Mouse (Mus musculus) liver, adult 2 months (tissue): ENCODE data around the gene Rdh16. TPM values are rescaled to one million over a fixed set of nuclear protein-coding genes. Genes with fewer than 3 reads are reported as not detected.
"Not testable (repeated sequence)": the region's sequence is repeated elsewhere in the genome, so short reads cannot be mapped to it uniquely, and the experiment has no call there.

Experiments used
- DNase-seq: peaks from one replicate; pipeline ENCODE4 v3.0.0-alpha.2; 2011; ENCODE audit warnings: low read depth, low spot score; ENCODE audit errors: extremely low read depth
- H3K27ac ChIP-seq: fragments of 200-500 bp; replicated peaks from 2 replicates; pipeline ENCODE4 v1.5.1; 2012; ENCODE audit warnings: low read depth, mild to moderate bottlenecking, control low read depth, inconsistent platforms, low read length; ENCODE audit not compliant: insufficient read depth
- H3K27me3 ChIP-seq: fragments of 200-500 bp; 2 replicates; pipeline ENCODE4 v1.6.1; 2012; ENCODE audit warnings: mild to moderate bottlenecking, moderate library complexity, low read length, inconsistent platforms; ENCODE audit not compliant: control insufficient read depth, insufficient read depth
- H3K36me3 ChIP-seq: fragments of 200-500 bp; 2 replicates; pipeline ENCODE4 v1.6.1; 2012; ENCODE audit warnings: low read length, inconsistent platforms; ENCODE audit not compliant: control insufficient read depth, insufficient read depth
- H3K4me1 ChIP-seq: fragments of 200-500 bp; 2 replicates; pipeline ENCODE4 v1.6.1; 2011; ENCODE audit warnings: low read length; ENCODE audit not compliant: control insufficient read depth, insufficient read depth
- H3K4me3 ChIP-seq: fragments of 200-500 bp; 2 replicates; pipeline ENCODE4 v1.5.1; 2011; ENCODE audit warnings: low read depth, mild to moderate bottlenecking, control low read depth, low read length, moderate library complexity; ENCODE audit not compliant: insufficient read depth
- H3K79me2 ChIP-seq: fragments of 200-500 bp; 2 replicates; pipeline ENCODE4 v1.6.1; 2012; ENCODE audit warnings: inconsistent platforms, mild to moderate bottlenecking, low read length, moderate library complexity; ENCODE audit not compliant: control insufficient read depth, insufficient read depth
- H3K9ac ChIP-seq: fragments of 200-500 bp; 2 replicates; pipeline ENCODE4 v1.6.1; 2012; ENCODE audit warnings: low read depth, mild to moderate bottlenecking, control low read depth, inconsistent platforms, low read length
- CTCF ChIP-seq: fragments of 200-500 bp; IDR thresholded peaks from 2 replicates; pipeline ENCODE4 v1.5.1; 2011; ENCODE audit warnings: low read depth, low read length, control low read depth
- POLR2A ChIP-seq: fragments of 200-500 bp; IDR thresholded peaks from 2 replicates; pipeline ENCODE4 v1.6.1; 2011; ENCODE audit warnings: low read length, control low read depth; ENCODE audit not compliant: insufficient read depth; ENCODE audit errors: extremely low read depth
- WGBS: fragments of 180-500 bp; shearing (Covaris S2); methylation state at CpG from one replicate; pipeline ENCODE4 v1.1.7; 2018; 5-methylcytosine and 5-hydroxymethylcytosine counted together
- polyA plus RNA-seq: library from polyadenylated mRNA; depleted of rRNA; stranded (reverse); fragments of >200 nt; gene quantifications from 2 replicates; pipeline ENCODE4 v1.2.3, GENCODE M21; 2012
- total RNA-seq: library from RNA; depleted of rRNA; stranded (reverse); fragments of >200 nt; gene quantifications from 2 replicates; pipeline ENCODE4 v1.2.3, GENCODE M21; 2014

Rdh16 gene
- total and polyA plus RNA-seq, 2 experiments = 55.8 to 111 TPM

GRCm38 (mm10) chr10:127825386-127825785 is 24.4 kb downstream of the Rdh16 start:
- peak; percentile 91 for DNase-seq

DNA sequence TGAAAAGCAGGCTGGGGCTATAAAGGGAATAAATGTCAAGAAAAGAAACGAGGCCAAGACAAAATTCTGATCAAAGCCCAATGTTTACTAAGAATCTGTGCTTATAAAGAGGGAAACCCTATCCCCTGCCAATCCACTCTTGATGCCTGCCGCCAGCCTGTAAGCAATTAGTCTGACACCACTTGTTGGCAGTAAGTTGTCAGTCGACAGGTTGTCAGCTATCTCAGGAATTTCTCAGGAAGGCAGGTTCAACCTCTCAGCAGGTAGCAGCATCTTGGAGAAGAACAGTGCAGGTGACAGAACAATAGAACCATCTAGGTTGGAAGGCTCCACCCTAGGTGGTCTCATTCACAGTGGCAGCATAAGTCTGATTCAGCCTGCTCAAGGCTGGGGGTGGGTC is 28.2 kb downstream of the Rdh16 start:
- TF ChIP-seq CTCF (no peak), POLR2A (no peak)
- Histone ChIP-seq H3K79me2 (no peaks in the 10 kb centered on the region), H3K27ac (no peak overlapping the region), H3K36me3 (no peaks in the 10 kb centered on the region), H3K4me3 (no peak overlapping the region), H3K27me3 (no peaks in the 10 kb centered on the region), H3K4me1 (peaks cover 4% of the 10 kb centered on the region; the same call in 1 of the 2 replicates), H3K9ac (no peak overlapping the region)
- DNase-seq = no peak
- 90% methylated on average over 3 of the region's 3 CpGs for WGBS

More at GRCm38 (mm10) chr10:127825386-127825785, 24.4 kb downstream of the Rdh16 start:
- no peak overlapping the region for H3K4me3 ChIP-seq
- no peaks in the 10 kb centered on the region for H3K36me3 ChIP-seq
- H3K9ac ChIP-seq = no peak overlapping the region
- H3K4me1 ChIP-seq = peaks cover 6% of the 10 kb centered on the region
- TF ChIP-seq POLR2A (no peak), CTCF (peak; percentile 61; the same call in 1 of the 2 replicates)
- H3K27me3 ChIP-seq = no peaks in the 10 kb centered on the region
- 41% methylated on average over 6 of the region's 6 CpGs for WGBS
- H3K79me2 ChIP-seq = no peaks in the 10 kb centered on the region
- H3K27ac ChIP-seq = no peak overlapping the region

GRCm38 (mm10) chr10:127834186-127834585 is 33.2 kb downstream of the Rdh16 start:
- not testable (repeated sequence) for H3K27ac ChIP-seq, H3K9ac ChIP-seq, H3K27me3 ChIP-seq, H3K4me1 ChIP-seq, H3K79me2 ChIP-seq, H3K4me3 ChIP-seq, H3K36me3 ChIP-seq
- 48% methylated on average over 1 of the region's 1 CpGs for WGBS
- peak; percentile 47 for DNase-seq

- peak overlapping the region; percentile 40 for H3K27ac ChIP-seq
- H3K79me2 ChIP-seq = no peaks in the 10 kb centered on the region
- no peaks in the 10 kb centered on the region for H3K27me3 ChIP-seq
- WGBS = 29% methylated on average over 5 of the region's 5 CpGs
- no peaks in the 10 kb centered on the region for H3K36me3 ChIP-seq
- H3K4me1 ChIP-seq = no peaks in the 10 kb centered on the region; the same call in 1 of the 2 replicates
- no peak overlapping the region for H3K9ac ChIP-seq
- no peak overlapping the region for H3K4me3 ChIP-seq
- no peak for DNase-seq
- TF ChIP-seq POLR2A (no peak), CTCF (no peak)
These were observed 34.3 kb downstream of the Rdh16 start for GRCm38 (mm10) chr10:127835292-127835691.

- H3K27ac ChIP-seq, H3K36me3 ChIP-seq, H3K9ac ChIP-seq, H3K79me2 ChIP-seq, H3K27me3 ChIP-seq, H3K4me3 ChIP-seq, H3K4me1 ChIP-seq: not testable (repeated sequence)
- peak; percentile 78 for DNase-seq
- 48% methylated on average over 5 of the region's 5 CpGs for WGBS
These were observed 36.8 kb downstream of the Rdh16 start for GRCm38 (mm10) chr10:127837793-127838192.

DNA sequence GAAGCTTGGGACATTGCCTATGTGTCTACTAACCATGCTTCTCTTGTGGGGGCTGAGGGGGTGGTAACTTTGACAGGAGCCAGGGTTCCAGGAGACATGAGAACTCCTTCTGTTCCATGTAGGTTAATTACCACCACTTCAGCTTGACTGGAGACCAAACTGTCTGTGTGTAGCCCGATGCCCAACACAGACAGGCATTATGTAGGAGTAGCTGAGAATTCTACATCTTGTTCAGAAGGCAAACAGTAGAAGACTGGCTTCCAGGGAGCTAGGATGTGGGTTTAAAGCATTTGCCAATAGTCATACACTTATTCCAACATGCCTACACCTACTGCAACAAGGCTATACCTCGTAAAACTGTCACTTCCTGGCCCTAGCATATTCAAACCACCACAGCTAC is 37.6 kb downstream of the Rdh16 start:
- Histone ChIP-seq H3K4me1 (no peaks in the 10 kb centered on the region; the same call in 1 of the 2 replicates), H3K4me3 (no peak overlapping the region), H3K9ac (no peak overlapping the region), H3K27ac (no peak overlapping the region), H3K36me3 (no peaks in the 10 kb centered on the region), H3K27me3 (no peaks in the 10 kb centered on the region), H3K79me2 (no peaks in the 10 kb centered on the region)
- 97% methylated on average over 2 of the region's 2 CpGs for WGBS
- TF ChIP-seq POLR2A (no peak), CTCF (no peak)
- no peak for DNase-seq
